Mouse (Mus musculus): Measurements from ENCODE around the gene Mad1l1. TPM values are rescaled to one million over a fixed set of nuclear protein-coding genes. Genes with fewer than 3 reads are reported as not detected.

The Mad1l1 gene
- polyA plus RNA-seq, 1 experiment: 302 TPM

DNA sequence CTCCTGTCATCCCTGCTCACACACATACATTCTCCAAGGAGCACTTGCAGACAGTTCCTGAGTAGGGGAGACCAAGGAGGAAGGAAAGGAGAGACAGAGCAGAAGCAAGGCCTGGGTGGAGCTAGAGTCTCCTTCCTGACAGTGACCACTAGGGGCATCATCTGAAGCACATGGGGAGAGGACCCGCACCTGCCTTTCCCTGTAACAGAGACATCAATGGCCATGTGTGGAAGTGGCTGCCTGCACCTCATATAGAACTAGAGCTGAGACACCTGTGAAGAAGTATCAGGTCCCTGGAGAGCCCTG is 286.4 kb downstream of the Mad1l1 start:
- Histone ChIP-seq H3K4me3 (ENCODE audit: insufficient read depth, low read depth, low read length) (no peak overlapping the region), H3K27ac (ENCODE audit: insufficient read depth, low read depth, low read length) (no peak overlapping the region), H3K4me1 (ENCODE audit: control insufficient read depth, insufficient read depth, low read length) (peaks cover 4% of the 10 kb centered on the region; the same call in 1 of the 2 replicates)
- TF ChIP-seq POLR2A (IDR thresholded peaks at IDR 0.05; ENCODE audit: insufficient read depth, low read depth, low read length): no peak
- peak; percentile 18; the same call in 1 of the 2 replicates for TF ChIP-seq CTCF (IDR thresholded peaks at IDR 0.05; ENCODE audit: insufficient read depth, low read depth, low read length)
- WGBS: 65% methylated on average over 1 of the region's 1 CpGs

DNA sequence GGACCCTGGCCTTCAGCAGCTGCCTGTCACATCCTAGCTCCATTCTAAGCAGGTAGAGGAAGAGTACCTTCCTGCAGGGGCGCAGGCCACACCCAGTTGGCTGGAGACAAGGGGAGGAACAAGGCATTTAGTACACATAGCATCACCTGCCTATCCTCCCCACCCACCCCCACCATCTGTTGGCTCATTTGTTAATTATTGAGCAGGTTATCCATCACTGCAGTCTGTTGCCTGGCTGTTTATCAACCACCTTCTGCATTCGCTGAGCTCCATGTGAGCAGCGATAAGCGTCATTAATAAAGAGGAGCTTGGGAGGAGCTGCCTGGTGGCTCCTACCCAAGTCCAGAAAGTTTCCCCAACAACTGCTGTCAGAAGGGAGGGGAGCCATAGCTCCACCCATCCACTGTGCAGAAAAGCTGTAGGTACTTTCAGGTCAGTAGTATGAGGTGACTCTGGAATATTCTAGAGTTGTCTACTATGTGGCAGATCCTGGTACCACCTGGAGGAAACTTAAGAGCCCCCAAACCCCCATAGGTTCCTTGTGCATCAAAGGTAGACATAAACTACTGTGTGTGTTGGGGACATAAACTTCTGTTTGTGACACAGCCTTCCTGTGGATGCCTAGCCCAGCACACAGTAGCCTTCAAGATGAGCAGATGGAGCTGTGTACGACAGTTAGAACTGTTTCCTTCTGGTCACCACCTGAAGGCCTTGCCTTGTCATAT is 286.9 kb downstream of the Mad1l1 start:
- WGBS: 88% methylated on average over 5 of the region's 5 CpGs
- Histone ChIP-seq H3K4me3 (ENCODE audit: insufficient read depth, low read depth, low read length) (no peak overlapping the region), H3K27ac (ENCODE audit: insufficient read depth, low read depth, low read length) (no peak overlapping the region), H3K4me1 (ENCODE audit: control insufficient read depth, insufficient read depth, low read length) (peaks cover 4% of the 10 kb centered on the region; the same call in 1 of the 2 replicates)
- no peak for TF ChIP-seq POLR2A (IDR thresholded peaks at IDR 0.05; ENCODE audit: insufficient read depth, low read depth, low read length)
- no peak for TF ChIP-seq CTCF (IDR thresholded peaks at IDR 0.05; ENCODE audit: insufficient read depth, low read depth, low read length)

GRCm38 (mm10) chr5:140026366-140026765 is 295.0 kb downstream of the Mad1l1 start:
- no peak overlapping the region for H3K27ac ChIP-seq (ENCODE audit: insufficient read depth, low read depth, low read length)
- 96% methylated on average over 4 of the region's 4 CpGs for WGBS
- no peak for TF ChIP-seq CTCF (IDR thresholded peaks at IDR 0.05; ENCODE audit: insufficient read depth, low read depth, low read length)
- TF ChIP-seq POLR2A (IDR thresholded peaks at IDR 0.05; ENCODE audit: insufficient read depth, low read depth, low read length): no peak
- H3K4me1 ChIP-seq (ENCODE audit: control insufficient read depth, insufficient read depth, low read length): peaks cover 50% of the 10 kb centered on the region
- no peak overlapping the region for H3K4me3 ChIP-seq (ENCODE audit: insufficient read depth, low read depth, low read length)

DNA sequence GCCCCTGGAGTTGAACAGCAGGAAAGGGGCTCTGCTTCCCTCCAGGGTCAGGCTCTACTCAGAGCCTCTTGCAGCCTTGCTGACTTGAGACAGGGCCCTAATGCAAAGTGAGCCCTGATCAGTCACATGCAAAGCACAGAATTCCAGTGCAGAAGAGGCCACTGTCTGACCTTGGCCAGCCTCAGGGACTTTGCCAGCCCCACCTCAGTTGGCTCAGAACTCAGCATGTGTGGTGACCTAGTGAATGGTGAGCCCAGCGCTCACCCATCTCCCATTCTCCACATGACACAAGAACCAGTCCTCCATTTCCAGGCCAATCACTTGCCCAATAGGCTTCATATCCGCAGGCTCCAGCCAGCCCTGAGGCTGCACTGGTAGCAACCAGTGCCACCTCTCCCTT is 296.1 kb downstream of the Mad1l1 start:
- no peak overlapping the region for H3K4me3 ChIP-seq (ENCODE audit: insufficient read depth, low read depth, low read length)
- peaks cover 59% of the 10 kb centered on the region for H3K4me1 ChIP-seq (ENCODE audit: control insufficient read depth, insufficient read depth, low read length)
- H3K27ac ChIP-seq (ENCODE audit: insufficient read depth, low read depth, low read length): peak overlapping the region; percentile 63
- WGBS: 97% methylated on average over 2 of the region's 2 CpGs
- TF ChIP-seq POLR2A (IDR thresholded peaks at IDR 0.05; ENCODE audit: insufficient read depth, low read depth, low read length) (no peak), CTCF (IDR thresholded peaks at IDR 0.05; ENCODE audit: insufficient read depth, low read depth, low read length) (no peak)

DNA sequence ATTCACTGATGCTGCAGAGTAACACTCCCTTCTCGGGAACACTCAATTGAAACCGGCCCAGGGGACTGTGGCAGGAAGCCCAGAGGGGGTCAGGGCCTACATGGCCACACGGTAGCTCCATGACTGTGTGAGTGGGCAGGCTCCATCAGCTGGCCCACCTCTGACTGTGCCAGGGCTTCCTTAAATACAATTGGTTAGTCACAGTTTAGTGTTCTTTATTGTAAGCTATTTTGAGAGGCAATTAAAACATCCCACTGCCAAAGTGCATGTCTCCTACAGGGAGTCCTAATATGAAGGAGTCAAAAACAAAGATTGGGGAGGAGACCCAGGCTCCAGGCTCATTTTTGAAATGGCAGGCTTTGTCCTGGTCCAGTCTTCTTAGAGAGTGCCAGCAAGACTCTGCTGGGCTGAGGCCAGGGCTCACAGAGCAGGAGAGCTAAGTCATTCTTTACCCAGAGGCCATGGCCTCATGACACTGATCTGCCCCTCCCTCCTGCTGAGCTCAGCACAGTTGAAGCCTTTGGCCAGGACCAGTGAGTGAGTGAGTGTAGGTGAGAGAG is 297.3 kb downstream of the Mad1l1 start:
- no peak for TF ChIP-seq POLR2A (IDR thresholded peaks at IDR 0.05; ENCODE audit: insufficient read depth, low read depth, low read length)
- TF ChIP-seq CTCF (IDR thresholded peaks at IDR 0.05; ENCODE audit: insufficient read depth, low read depth, low read length): no peak
- H3K27ac ChIP-seq (ENCODE audit: insufficient read depth, low read depth, low read length): peak overlapping the region; percentile 63
- H3K4me1 ChIP-seq (ENCODE audit: control insufficient read depth, insufficient read depth, low read length): peaks cover 59% of the 10 kb centered on the region
- H3K4me3 ChIP-seq (ENCODE audit: insufficient read depth, low read depth, low read length): no peak overlapping the region
- whole genome bisulfite sequencing: 2% methylated on average over 3 of the region's 3 CpGs

GRCm38 (mm10) chr5:140022861-140023260 is 298.5 kb downstream of the Mad1l1 start:
- TF ChIP-seq CTCF (IDR thresholded peaks at IDR 0.05; ENCODE audit: insufficient read depth, low read depth, low read length) (no peak), POLR2A (IDR thresholded peaks at IDR 0.05; ENCODE audit: insufficient read depth, low read depth, low read length) (no peak)
- Histone ChIP-seq H3K4me1 (ENCODE audit: control insufficient read depth, insufficient read depth, low read length) (peaks cover 57% of the 10 kb centered on the region), H3K4me3 (ENCODE audit: insufficient read depth, low read depth, low read length) (no peak overlapping the region), H3K27ac (ENCODE audit: insufficient read depth, low read depth, low read length) (peak overlapping the region; percentile 63)
- 25% methylated on average over 6 of the region's 6 CpGs for WGBS

- WGBS: 69% methylated on average over 10 of the region's 10 CpGs
- TF ChIP-seq CTCF (IDR thresholded peaks at IDR 0.05; ENCODE audit: insufficient read depth, low read depth, low read length) (no peak), POLR2A (IDR thresholded peaks at IDR 0.05; ENCODE audit: insufficient read depth, low read depth, low read length) (no peak)
- peak overlapping the region; percentile 21; the same call in 1 of the 2 replicates for H3K27ac ChIP-seq (ENCODE audit: insufficient read depth, low read depth, low read length)
- H3K4me1 ChIP-seq (ENCODE audit: control insufficient read depth, insufficient read depth, low read length): peaks cover 57% of the 10 kb centered on the region
- no peak overlapping the region for H3K4me3 ChIP-seq (ENCODE audit: insufficient read depth, low read depth, low read length)
These were observed 299.6 kb downstream of the Mad1l1 start for GRCm38 (mm10) chr5:140021755-140022154.

GRCm38 (mm10) chr5:140019616-140020015 is 301.7 kb downstream of the Mad1l1 start:
- TF ChIP-seq POLR2A (IDR thresholded peaks at IDR 0.05; ENCODE audit: insufficient read depth, low read depth, low read length): no peak
- 97% methylated on average over 1 of the region's 1 CpGs for WGBS
- no peak overlapping the region for H3K27ac ChIP-seq (ENCODE audit: insufficient read depth, low read depth, low read length)

DNA sequence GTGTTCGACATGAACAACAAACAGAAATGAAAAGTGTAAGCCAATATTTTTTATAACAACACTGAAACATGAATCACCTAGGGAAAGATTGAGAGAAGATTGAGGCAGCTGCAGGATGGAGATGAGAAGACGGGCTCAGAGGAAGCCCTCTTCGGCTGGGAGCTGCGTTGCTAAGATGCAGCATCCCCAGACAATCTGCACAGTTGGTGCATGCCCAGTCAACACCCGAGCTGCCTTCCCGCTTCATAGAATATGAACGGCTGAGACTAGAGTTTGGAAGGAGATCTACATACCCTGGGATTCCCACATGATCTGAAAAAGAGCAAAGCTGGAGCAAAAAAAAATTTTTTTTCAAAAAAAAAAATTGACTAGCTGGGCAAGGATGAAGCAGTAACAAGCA is 302.6 kb downstream of the Mad1l1 start:
- Histone ChIP-seq H3K4me3 (ENCODE audit: insufficient read depth, low read depth, low read length) (no peak overlapping the region), H3K4me1 (ENCODE audit: control insufficient read depth, insufficient read depth, low read length) (peaks cover 49% of the 10 kb centered on the region), H3K27ac (ENCODE audit: insufficient read depth, low read depth, low read length) (no peak overlapping the region)
- 54% methylated on average over 7 of the region's 7 CpGs for WGBS
- TF ChIP-seq CTCF (IDR thresholded peaks at IDR 0.05; ENCODE audit: insufficient read depth, low read depth, low read length): no peak
- TF ChIP-seq POLR2A (IDR thresholded peaks at IDR 0.05; ENCODE audit: insufficient read depth, low read depth, low read length): no peak

More at GRCm38 (mm10) chr5:140019616-140020015, 301.7 kb downstream of the Mad1l1 start:
- H3K4me1 ChIP-seq (ENCODE audit: control insufficient read depth, insufficient read depth, low read length): peaks cover 50% of the 10 kb centered on the region
- no peak overlapping the region for H3K4me3 ChIP-seq (ENCODE audit: insufficient read depth, low read depth, low read length)
